Mouse (Mus musculus) embryonic fibroblast, embryonic 13.5 days (primary cell): ENCODE data around the gene Tmem181a.
"Not testable (repeated sequence)": the region's sequence is repeated elsewhere in the genome, so short reads cannot be mapped to it uniquely, and the experiment has no call there.

Experiments used
- CTCF ChIP-seq: IDR thresholded peaks from 2 replicates; pipeline ENCODE4 v1.5.1; 2011; ENCODE audit warnings: mild to moderate bottlenecking, control low read depth, low read length, moderate library complexity, borderline replicate concordance; ENCODE audit not compliant: insufficient read depth
- POLR2A ChIP-seq: IDR thresholded peaks from 2 replicates; pipeline ENCODE4 v1.6.1; 2011; ENCODE audit warnings: low read depth, mild to moderate bottlenecking, control low read depth, low read length, moderate library complexity

DNA sequence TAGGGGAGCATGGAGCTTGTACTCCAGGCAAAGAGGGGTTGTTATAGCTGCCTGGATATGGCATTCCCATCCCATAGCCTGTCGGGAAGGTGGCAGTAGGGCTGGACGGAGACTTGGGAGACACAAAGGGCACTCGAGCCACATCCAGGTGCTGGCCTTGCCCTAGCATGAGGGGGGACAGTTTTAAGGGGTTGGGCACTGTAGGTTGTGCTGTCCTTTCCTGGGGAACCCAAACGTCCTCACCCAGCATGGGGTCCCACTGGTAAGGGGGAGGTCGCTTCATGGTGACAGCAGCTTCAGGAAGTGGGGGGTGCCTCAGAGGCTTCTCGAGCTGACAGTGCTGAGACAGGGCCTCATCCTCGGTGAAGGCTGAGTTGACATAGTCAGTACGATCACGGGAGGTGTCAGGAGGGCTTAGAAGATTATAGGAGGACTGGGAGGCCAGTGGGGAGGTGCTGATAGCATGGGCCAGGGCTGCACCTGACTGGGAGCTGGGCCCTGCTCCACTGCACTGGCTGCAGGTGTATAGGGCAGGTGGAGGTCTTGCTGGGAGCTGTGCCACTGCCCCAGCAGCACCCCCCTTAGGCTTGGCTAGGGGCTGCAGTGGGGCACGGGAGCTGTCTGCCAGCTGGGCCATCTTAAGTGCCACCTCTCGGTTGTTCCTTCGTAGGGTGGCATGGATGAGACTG is 86.1 kb downstream of the Tmem181a start:
- TF ChIP-seq CTCF, POLR2A: not testable (repeated sequence)
